Comparison of ENCODE assay signal across 18 mouse cellular contexts in the genomic region with DNA sequence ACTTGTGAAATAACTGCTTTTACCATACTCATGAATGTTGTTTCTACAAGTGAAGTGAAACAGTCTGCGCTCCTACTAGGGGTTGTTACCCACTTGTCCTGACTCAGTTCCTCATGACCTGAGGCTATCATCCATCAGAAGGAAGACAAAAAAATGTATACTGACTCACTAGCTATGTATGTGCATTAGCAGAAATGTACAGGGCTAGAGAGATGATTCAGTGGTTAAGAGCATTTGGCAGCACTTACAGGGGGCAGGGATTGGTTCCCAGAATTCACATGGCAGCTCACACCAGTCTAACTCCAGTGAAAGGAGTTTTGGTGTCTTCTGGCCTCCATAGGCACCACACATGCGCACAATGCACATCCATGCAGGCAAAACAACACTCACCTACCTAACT.
A peak's percentile ranks its signal among the peaks of the same experiment; 100 is the strongest.
DNase-seq lines count a peak whose midpoint lies in the region; ATAC-seq and TF ChIP-seq lines count a peak whose summit lies in the region.
"Had no signal": no experiment of that assay in that cellular context is flagged by ENCODE, and none has a peak within 500 bp of the region (broad histone marks: within the 10 kb centered on the region; RNA-seq: fewer than 3 reads in every experiment).

No protein-coding gene starts in this region.

- DNase-seq in 3T3-L1 (ENCODE audit: low read depth, low spot score) (peak; percentile 96), NIH3T3 (ENCODE audit: low read depth) (peak; percentile 86)
- DNase-seq in left cerebral cortex, postnatal 4 days: no peak
- DNase-seq: adrenal gland, adult 8-10 months; adrenal gland, postnatal 14 days; adrenal gland, postnatal 36 days; cerebellum, adult 11-12 months; cerebellum, adult 2 months; cerebellum, adult 9-10 months; cerebellum, postnatal 10 days; cerebellum, postnatal 25 days; forebrain, postnatal 0 days had no signal

- TF ChIP-seq CTCF in embryonic fibroblast, embryonic 13.5 days (IDR thresholded peaks at IDR 0.05; ENCODE audit: borderline replicate concordance, insufficient read depth, low read length): no peak

- H3K4me1 ChIP-seq in embryonic fibroblast, embryonic 13.5 days (ENCODE audit: control insufficient read depth, insufficient read depth, low read length): peaks cover 11% of the 10 kb centered on the region; the same call in 1 of the 2 replicates
- H3K4me1 ChIP-seq: embryonic facial prominence, embryonic 10.5 days; embryonic facial prominence, embryonic 12.5 days; forebrain, embryonic 13.5 days; forebrain, embryonic 15.5 days had no signal

- no peak for ATAC-seq in erythroblast, adult 5-6 weeks (replicated peaks; ENCODE audit: low FRiP score, poor library complexity, severe bottlenecking)
- ATAC-seq: forebrain, embryonic 13.5 days; forebrain, embryonic 15.5 days; forebrain, postnatal 0 days had no signal

- TF ChIP-seq POLR2A in embryonic fibroblast, embryonic 13.5 days (IDR thresholded peaks at IDR 0.05; ENCODE audit: low read depth, low read length): no peak

- H3K27ac ChIP-seq in embryonic fibroblast, embryonic 13.5 days (ENCODE audit: insufficient read depth, low read length): peak overlapping the region; percentile 82
- H3K27ac ChIP-seq: embryonic facial prominence, embryonic 10.5 days; embryonic facial prominence, embryonic 12.5 days; forebrain, embryonic 13.5 days; forebrain, embryonic 15.5 days had no signal

- no peak overlapping the region for H3K4me3 ChIP-seq in embryonic fibroblast, embryonic 13.5 days (ENCODE audit: insufficient read depth, low read length)
- H3K4me3 ChIP-seq: embryonic facial prominence, embryonic 10.5 days; embryonic facial prominence, embryonic 12.5 days; forebrain, embryonic 13.5 days; forebrain, embryonic 15.5 days had no signal

- intact Hi-C loops in left cerebral cortex, postnatal 4 days (cut with DNase I): no loop called here
